Mouse (Mus musculus) myocyte (in vitro differentiated cells): ENCODE measurements around the gene Xpa.

Experiments
- CEBPB ChIP-seq: IDR thresholded peaks from 2 replicates; pipeline ENCODE4 v1.6.1; 2011; ENCODE audit warnings: mild to moderate bottlenecking, moderate library complexity; ENCODE audit not compliant: poor library complexity, insufficient read depth, severe bottlenecking
- E2F4 ChIP-seq: IDR thresholded peaks from one replicate; pipeline ENCODE4 v1.6.1; 2011; ENCODE audit warnings: mild to moderate bottlenecking, control low read depth, moderate library complexity; ENCODE audit not compliant: insufficient read depth
- MAX ChIP-seq: IDR thresholded peaks from one replicate; pipeline ENCODE4 v1.6.1; 2011; ENCODE audit warnings: low read depth, mild to moderate bottlenecking, control low read depth
- MYOD1 ChIP-seq, 3 experiments: IDR thresholded peaks; one replicate each; pipeline ENCODE4 v1.6.1; 2011; ENCODE audit warnings: control low read depth in 2 of 3, low read depth in 2 of 3, mild to moderate bottlenecking in 2 of 3, moderate library complexity in 1 of 3; ENCODE audit not compliant: insufficient read length in 2 of 3, control insufficient read depth in 1 of 3
- MYOG ChIP-seq, 3 experiments: IDR thresholded peaks; one replicate each; pipeline ENCODE4 v1.6.1; 2011; ENCODE audit warnings: control low read depth in 2 of 3, low read depth in 2 of 3, mild to moderate bottlenecking in 2 of 3; ENCODE audit not compliant: insufficient read length in 2 of 3, control insufficient read depth in 1 of 3, insufficient read depth in 1 of 3
- POLR2A ChIP-seq: IDR thresholded peaks from one replicate; pipeline ENCODE4 v1.6.1; 2011; ENCODE audit warnings: low read depth, mild to moderate bottlenecking, control low read depth, moderate library complexity; ENCODE audit not compliant: insufficient read length
- POLR2AphosphoS2 ChIP-seq: IDR thresholded peaks from one replicate; pipeline ENCODE4 v1.6.1; 2011; ENCODE audit warnings: low read depth, control low read depth; ENCODE audit not compliant: insufficient read length
- REST ChIP-seq: IDR thresholded peaks from one replicate; pipeline ENCODE4 v1.6.1; 2011; ENCODE audit warnings: mild to moderate bottlenecking, control low read depth, moderate library complexity; ENCODE audit not compliant: insufficient read depth, insufficient read length
- SRF ChIP-seq: IDR thresholded peaks from one replicate; pipeline ENCODE4 v1.6.1; 2011; ENCODE audit warnings: low read depth; ENCODE audit not compliant: control insufficient read depth, insufficient read length
- TCF12 ChIP-seq: IDR thresholded peaks from one replicate; pipeline ENCODE4 v1.6.1; 2011; ENCODE audit warnings: mild to moderate bottlenecking, control low read depth; ENCODE audit not compliant: poor library complexity, insufficient read depth, severe bottlenecking
- TCF3 ChIP-seq: IDR thresholded peaks from one replicate; pipeline ENCODE4 v1.6.1; 2011; ENCODE audit warnings: low read depth, control low read depth; ENCODE audit not compliant: insufficient read length
- USF1 ChIP-seq: IDR thresholded peaks from one replicate; pipeline ENCODE4 v1.6.1; 2011; ENCODE audit warnings: low read depth, mild to moderate bottlenecking, control low read depth, moderate library complexity

GRCm38 (mm10) chr4:46146881-46147280, 49.2 kb downstream of the Xpa start:
- TF ChIP-seq TCF12, result no peak
- no peak for TF ChIP-seq MAX
- no peak for TF ChIP-seq MYOD1 (IDR thresholded peaks at IDR 0.05; ENCODE audit: control insufficient read depth in 1 of 3, insufficient read length in 2 of 3, low read depth in 2 of 3)
- TF ChIP-seq USF1, result no peak
- TF ChIP-seq POLR2A, result no peak
- no peak for TF ChIP-seq POLR2AphosphoS2
- TF ChIP-seq SRF, result no peak
- TF ChIP-seq CEBPB, result no peak
- no peak for TF ChIP-seq REST
- no peak for TF ChIP-seq E2F4
- no peak for TF ChIP-seq TCF3
- TF ChIP-seq MYOG (IDR thresholded peaks at IDR 0.05; ENCODE audit: control insufficient read depth in 1 of 3, insufficient read depth in 1 of 3, insufficient read length in 2 of 3, low read depth in 2 of 3), result no peak
